Mouse (Mus musculus) liver, embryonic 14.5 days (tissue): ENCODE results near the gene Plcb4.

ENCODE experiments used
- CTCF ChIP-seq: IDR thresholded peaks from 2 replicates; pipeline ENCODE4 v1.5.1; 2016; ENCODE audit warnings: antibody characterized with exemption, low read depth, control low read depth
- EP300 ChIP-seq: IDR thresholded peaks from 2 replicates; pipeline ENCODE4 v1.6.1; 2016; ENCODE audit warnings: antibody characterized with exemption, low read depth

DNA sequence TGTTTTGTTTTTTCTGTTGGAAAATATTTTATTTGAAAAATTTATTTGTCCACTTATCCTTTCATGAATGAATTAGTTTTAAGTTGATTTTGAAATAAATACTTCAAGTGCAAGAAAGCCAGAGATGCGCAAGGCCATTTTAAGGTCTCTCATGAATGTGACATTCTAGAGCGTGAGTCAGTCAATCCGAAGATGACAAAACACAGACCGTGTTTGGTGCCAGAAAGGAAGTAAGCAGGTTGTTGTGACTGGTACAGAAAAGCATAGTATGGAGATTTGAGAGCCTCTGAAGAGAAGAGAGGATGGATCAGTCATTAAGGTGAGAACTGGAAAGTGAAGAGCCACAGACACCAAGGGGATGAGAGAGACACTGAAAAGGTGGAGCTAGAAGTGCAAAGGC lies 246.0 kb downstream of the Plcb4 start:
- TF ChIP-seq CTCF (no peak), EP300 (no peak)
